Mouse (Mus musculus) limb, embryonic 15.5 days (tissue): ENCODE results near the gene Lrp2. TPM values are rescaled to one million over a fixed set of nuclear protein-coding genes. Genes with fewer than 3 reads are reported as not detected.

Experiments used
- ATAC-seq: fragments of 200-750 bp; cut with Nextera tagmentation; 2 replicates; pipeline ENCODE4 v1.8.0; 2017; ENCODE audit warnings: low read depth, moderate TSS enrichment; ENCODE audit not compliant: insufficient number of reproducible peaks, low FRiP score, low TSS enrichment
- H3K27ac ChIP-seq: fragments of 300-500 bp; sonication (generic); 2 replicates; pipeline ENCODE4 v1.5.1; 2015; ENCODE audit warnings: moderate library complexity, mild to moderate bottlenecking, inconsistent platforms
- H3K27me3 ChIP-seq: fragments of 300-500 bp; sonication (generic); 2 replicates; pipeline ENCODE4 v1.6.1; 2015; ENCODE audit warnings: inconsistent platforms
- H3K36me3 ChIP-seq: fragments of 300-500 bp; sonication (generic); 2 replicates; pipeline ENCODE4 v1.6.1; 2015; ENCODE audit warnings: inconsistent platforms
- H3K4me1 ChIP-seq: fragments of 300-500 bp; sonication (generic); 2 replicates; pipeline ENCODE4 v1.6.1; 2015; ENCODE audit warnings: inconsistent platforms
- H3K4me2 ChIP-seq: fragments of 300-500 bp; sonication (generic); 2 replicates; pipeline ENCODE4 v1.6.1; 2015; ENCODE audit warnings: mild to moderate bottlenecking, inconsistent platforms
- H3K4me3 ChIP-seq: fragments of 300-500 bp; sonication (generic); 2 replicates; pipeline ENCODE4 v1.5.1; 2015; ENCODE audit warnings: mild to moderate bottlenecking, inconsistent platforms
- H3K9ac ChIP-seq: fragments of 300-500 bp; sonication (generic); 2 replicates; pipeline ENCODE4 v1.6.1; 2015; ENCODE audit warnings: inconsistent platforms
- H3K9me3 ChIP-seq: fragments of 300-500 bp; sonication (generic); 2 replicates; pipeline ENCODE4 v1.6.1; 2016; ENCODE audit warnings: inconsistent platforms
- WGBS: fragments of 180-500 bp; shearing (Covaris S2); methylation state at CpG from one replicate; pipeline ENCODE4 v1.1.7; 2015; 5-methylcytosine and 5-hydroxymethylcytosine counted together
- polyA plus RNA-seq: library from polyadenylated mRNA; unstranded; fragments of >200 nt; fragmentation: Nextera tagmentation; extraction: Ambion mirVana; gene quantifications from 2 replicates; pipeline ENCODE4 v1.2.1, GENCODE M21; 2015

The Lrp2 gene
- polyA plus RNA-seq, 1 experiment from 2014 or later, result not detected

DNA sequence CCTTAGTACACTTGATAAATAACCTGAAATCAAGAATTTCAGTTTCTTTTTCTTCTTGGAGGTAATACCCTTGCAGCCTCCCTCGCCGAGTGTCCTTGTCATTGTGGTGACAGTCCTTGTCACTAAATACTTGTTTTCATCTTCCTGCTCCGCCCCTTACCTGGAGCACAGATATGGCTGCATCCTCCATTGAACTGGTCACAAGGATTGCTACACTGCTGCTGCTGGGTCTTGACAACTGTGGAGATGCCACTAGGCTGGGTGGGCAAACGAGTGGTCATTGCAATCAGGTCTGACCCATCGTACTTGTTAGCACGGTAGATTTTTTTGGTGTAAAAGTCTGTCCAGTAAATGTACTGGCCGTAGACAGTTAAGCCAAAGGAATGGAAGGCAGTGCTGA lies 104.9 kb downstream of the Lrp2 start:
- WGBS, result 91% methylated on average over 7 of the region's 7 CpGs
- no peaks in the 10 kb centered on the region for H3K27me3 ChIP-seq
- ATAC-seq, result no peak

GRCm38 (mm10) chr2:69479859-69480258 lies 106.0 kb downstream of the Lrp2 start:
- 88% methylated on average over 7 of the region's 7 CpGs for WGBS

More for the DNA sequence above, 104.9 kb downstream of the Lrp2 start:
- Histone ChIP-seq H3K4me2 (no peak overlapping the region), H3K36me3 (no peaks in the 10 kb centered on the region), H3K4me3 (no peak overlapping the region), H3K27ac (no peak overlapping the region), H3K9ac (no peak overlapping the region), H3K9me3 (no peaks in the 10 kb centered on the region), H3K4me1 (no peaks in the 10 kb centered on the region)

GRCm38 (mm10) chr2:69476901-69477300 lies 109.0 kb downstream of the Lrp2 start:
- 76% methylated on average over 7 of the region's 7 CpGs for WGBS
- H3K27ac ChIP-seq, result no peak overlapping the region
- no peak overlapping the region for H3K4me2 ChIP-seq
- ATAC-seq, result no peak
- no peak overlapping the region for H3K9ac ChIP-seq
- no peaks in the 10 kb centered on the region for H3K27me3 ChIP-seq
- H3K4me3 ChIP-seq, result no peak overlapping the region
- H3K36me3 ChIP-seq, result no peaks in the 10 kb centered on the region
- H3K4me1 ChIP-seq, result no peaks in the 10 kb centered on the region
- H3K9me3 ChIP-seq, result no peaks in the 10 kb centered on the region

More at GRCm38 (mm10) chr2:69479859-69480258, 106.0 kb downstream of the Lrp2 start:
- H3K4me2 ChIP-seq, result no peak overlapping the region
- no peak overlapping the region for H3K27ac ChIP-seq
- H3K9me3 ChIP-seq, result no peaks in the 10 kb centered on the region
- no peaks in the 10 kb centered on the region for H3K4me1 ChIP-seq
- H3K36me3 ChIP-seq, result no peaks in the 10 kb centered on the region
- H3K27me3 ChIP-seq, result no peaks in the 10 kb centered on the region
- H3K9ac ChIP-seq, result no peak overlapping the region
- no peak overlapping the region for H3K4me3 ChIP-seq
- ATAC-seq, result no peak

DNA sequence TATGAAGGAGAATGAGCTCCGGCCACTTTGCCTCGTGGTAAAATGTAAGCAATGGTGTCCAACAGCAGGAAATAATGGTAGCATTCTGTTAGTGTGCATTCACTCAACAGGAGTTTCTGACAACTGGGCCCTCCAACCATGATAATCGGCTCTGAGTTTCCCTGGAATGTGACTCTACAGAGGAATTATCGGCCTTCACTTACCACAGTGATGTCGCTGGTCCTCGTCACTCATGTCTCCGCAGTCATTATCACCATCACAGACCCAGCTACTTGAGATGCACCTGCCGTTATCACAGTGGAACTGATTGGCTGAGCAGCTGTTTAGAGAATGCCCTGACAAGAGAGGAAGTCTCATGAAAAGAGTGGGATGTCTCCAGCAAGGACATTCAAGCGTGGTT lies 110.7 kb downstream of the Lrp2 start:
- 83% methylated on average over 9 of the region's 9 CpGs for WGBS

GRCm38 (mm10) chr2:69471837-69472236 lies 114.0 kb downstream of the Lrp2 start:
- Histone ChIP-seq H3K9ac (no peak overlapping the region), H3K36me3 (no peaks in the 10 kb centered on the region), H3K4me2 (no peak overlapping the region), H3K4me1 (no peaks in the 10 kb centered on the region), H3K27ac (no peak overlapping the region), H3K4me3 (no peak overlapping the region), H3K9me3 (no peaks in the 10 kb centered on the region), H3K27me3 (no peaks in the 10 kb centered on the region)
- 76% methylated on average over 4 of the region's 4 CpGs for WGBS
- no peak for ATAC-seq

More for the DNA sequence above, 110.7 kb downstream of the Lrp2 start:
- no peak for ATAC-seq
- no peaks in the 10 kb centered on the region for H3K36me3 ChIP-seq
- H3K9me3 ChIP-seq, result no peaks in the 10 kb centered on the region
- no peak overlapping the region for H3K9ac ChIP-seq
- no peak overlapping the region for H3K4me2 ChIP-seq
- H3K4me3 ChIP-seq, result no peak overlapping the region
- H3K4me1 ChIP-seq, result no peaks in the 10 kb centered on the region
- no peak overlapping the region for H3K27ac ChIP-seq
- no peaks in the 10 kb centered on the region for H3K27me3 ChIP-seq

- H3K9me3 ChIP-seq, result no peaks in the 10 kb centered on the region
- no peak overlapping the region for H3K4me3 ChIP-seq
- H3K27me3 ChIP-seq, result no peaks in the 10 kb centered on the region
- no peak overlapping the region for H3K4me2 ChIP-seq
- no peaks in the 10 kb centered on the region for H3K4me1 ChIP-seq
- H3K9ac ChIP-seq, result no peak overlapping the region
- WGBS, result 75% methylated on average over 6 of the region's 6 CpGs
- no peaks in the 10 kb centered on the region for H3K36me3 ChIP-seq
- H3K27ac ChIP-seq, result no peak overlapping the region
- no peak for ATAC-seq
Measured at GRCm38 (mm10) chr2:69463609-69464008, 122.3 kb downstream of the Lrp2 start.

- WGBS, result 90% methylated on average over 17 of the region's 17 CpGs
- ATAC-seq, result no peak
Measured at GRCm38 (mm10) chr2:69459481-69459880, 126.4 kb downstream of the Lrp2 start.

DNA sequence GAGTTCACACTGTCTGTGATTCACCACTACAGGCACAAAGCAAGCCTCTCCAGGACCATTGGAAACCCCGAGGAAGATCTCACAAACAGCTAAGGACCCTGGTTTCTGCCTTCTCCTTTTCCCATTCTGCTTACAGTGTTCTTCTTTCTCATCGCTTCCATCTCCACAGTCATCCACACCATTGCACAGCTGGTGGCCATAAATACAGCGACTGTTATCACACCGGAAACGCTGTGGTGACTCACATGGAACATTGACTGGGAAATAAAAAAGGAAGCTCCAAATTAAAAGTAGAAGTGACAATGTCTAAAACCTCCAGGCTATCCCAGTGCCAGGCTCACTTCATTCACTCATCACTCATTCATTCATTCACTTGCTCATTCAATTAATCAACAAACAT lies 134.7 kb downstream of the Lrp2 start:
- no peak overlapping the region for H3K27ac ChIP-seq
- WGBS, result 74% methylated on average over 5 of the region's 5 CpGs
- no peaks in the 10 kb centered on the region for H3K27me3 ChIP-seq
- no peak overlapping the region for H3K4me3 ChIP-seq
- no peaks in the 10 kb centered on the region for H3K36me3 ChIP-seq
- H3K9ac ChIP-seq, result no peak overlapping the region
- no peaks in the 10 kb centered on the region for H3K4me1 ChIP-seq
- H3K4me2 ChIP-seq, result no peak overlapping the region
- no peak for ATAC-seq
- no peaks in the 10 kb centered on the region for H3K9me3 ChIP-seq

More at GRCm38 (mm10) chr2:69459481-69459880, 126.4 kb downstream of the Lrp2 start:
- no peak overlapping the region for H3K27ac ChIP-seq
- no peak overlapping the region for H3K4me2 ChIP-seq
- H3K36me3 ChIP-seq, result no peaks in the 10 kb centered on the region
- H3K4me1 ChIP-seq, result no peaks in the 10 kb centered on the region
- no peaks in the 10 kb centered on the region for H3K27me3 ChIP-seq
- H3K9me3 ChIP-seq, result no peaks in the 10 kb centered on the region
- H3K9ac ChIP-seq, result no peak overlapping the region
- no peak overlapping the region for H3K4me3 ChIP-seq

- no peaks in the 10 kb centered on the region for H3K9me3 ChIP-seq
- H3K27ac ChIP-seq, result no peak overlapping the region
- no peak overlapping the region for H3K4me3 ChIP-seq
- 83% methylated on average over 4 of the region's 4 CpGs for WGBS
- H3K4me2 ChIP-seq, result no peak overlapping the region
- H3K36me3 ChIP-seq, result no peaks in the 10 kb centered on the region
- H3K4me1 ChIP-seq, result no peaks in the 10 kb centered on the region
- no peak for ATAC-seq
- no peak overlapping the region for H3K9ac ChIP-seq
- H3K27me3 ChIP-seq, result no peaks in the 10 kb centered on the region
Measured at GRCm38 (mm10) chr2:69448581-69448980, 137.3 kb downstream of the Lrp2 start.

DNA sequence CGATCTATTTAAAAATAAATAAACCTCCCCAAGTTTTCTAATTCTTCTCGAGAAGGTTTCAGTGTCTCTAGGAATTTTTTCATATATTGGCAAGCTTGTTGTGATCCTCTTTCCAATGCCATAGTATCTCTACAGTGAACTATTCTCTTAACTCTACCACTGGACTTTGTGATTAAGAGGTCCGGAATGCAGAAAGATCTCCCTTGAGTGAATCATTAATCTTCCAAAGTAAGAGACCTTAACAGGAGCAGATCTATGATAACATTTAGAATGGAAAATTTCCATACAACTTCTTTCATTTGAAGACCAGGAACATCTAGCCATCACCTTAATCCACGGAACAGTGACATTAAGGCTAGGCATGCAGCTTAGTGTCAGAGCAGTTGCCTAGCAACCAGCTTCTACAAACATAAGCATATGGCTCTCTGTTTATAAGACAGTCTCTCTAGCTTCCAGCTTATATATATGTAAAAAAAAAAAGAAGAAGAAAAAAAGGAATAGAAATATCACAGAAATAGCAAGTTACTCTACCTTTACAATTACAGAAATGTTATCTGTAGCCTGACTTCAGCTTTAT lies 139.9 kb downstream of the Lrp2 start:
- H3K27ac ChIP-seq, result no peak overlapping the region
- H3K4me2 ChIP-seq, result no peak overlapping the region
- H3K4me1 ChIP-seq, result no peaks in the 10 kb centered on the region
- no peak for ATAC-seq
- H3K4me3 ChIP-seq, result no peak overlapping the region
- no peaks in the 10 kb centered on the region for H3K9me3 ChIP-seq
- 64% methylated on average over 4 of the region's 4 CpGs for WGBS
- H3K9ac ChIP-seq, result no peak overlapping the region
- no peaks in the 10 kb centered on the region for H3K27me3 ChIP-seq
- H3K36me3 ChIP-seq, result no peaks in the 10 kb centered on the region

DNA sequence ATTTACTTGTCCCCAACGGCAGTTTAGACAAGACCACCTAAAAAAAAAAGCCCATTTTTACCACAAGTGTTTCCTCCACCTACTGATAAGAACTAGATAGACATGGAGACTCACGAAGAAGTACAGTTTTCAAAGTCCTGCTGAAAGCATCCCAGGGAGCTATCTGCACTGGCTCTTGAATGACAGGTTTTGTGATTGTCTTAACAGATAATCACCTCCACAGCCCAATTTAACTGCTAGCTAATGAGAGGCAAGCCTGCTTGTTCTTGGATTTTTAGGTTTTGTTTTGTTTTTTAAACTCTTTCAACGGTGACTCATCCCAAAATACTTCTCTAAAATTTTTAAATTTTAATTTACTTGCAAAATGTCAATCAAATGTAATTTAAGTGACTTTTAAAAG lies 144.2 kb downstream of the Lrp2 start:
- 47% methylated on average over 3 of the region's 3 CpGs for WGBS
- H3K27ac ChIP-seq, result no peak overlapping the region
- no peak for ATAC-seq
- no peak overlapping the region for H3K9ac ChIP-seq
- H3K4me1 ChIP-seq, result no peaks in the 10 kb centered on the region
- no peak overlapping the region for H3K4me3 ChIP-seq
- no peaks in the 10 kb centered on the region for H3K9me3 ChIP-seq
- H3K36me3 ChIP-seq, result no peaks in the 10 kb centered on the region
- no peaks in the 10 kb centered on the region for H3K27me3 ChIP-seq
- H3K4me2 ChIP-seq, result no peak overlapping the region

DNA sequence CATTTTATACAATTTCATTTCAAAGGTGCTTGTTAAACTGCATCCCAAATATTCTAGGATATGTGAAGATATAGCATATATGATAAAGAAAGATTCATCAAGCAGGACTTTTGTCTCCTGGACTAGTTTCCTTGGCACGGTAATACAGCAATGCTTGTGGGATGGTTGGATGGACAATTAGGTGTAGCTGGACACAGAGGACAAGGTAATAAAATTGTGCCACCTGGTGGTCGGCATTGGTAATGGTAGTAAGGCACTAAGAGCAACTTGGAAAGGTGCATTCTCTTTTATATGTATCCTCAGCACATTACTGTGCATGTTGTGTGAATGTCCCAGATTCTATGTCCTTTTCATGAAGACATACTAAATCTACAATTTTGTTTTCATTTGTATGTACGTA lies 157.7 kb downstream of the Lrp2 start:
- no peaks in the 10 kb centered on the region for H3K27me3 ChIP-seq
- 33% methylated on average over 3 of the region's 3 CpGs for WGBS
- H3K9ac ChIP-seq, result no peak overlapping the region
- H3K27ac ChIP-seq, result no peak overlapping the region
- H3K4me1 ChIP-seq, result no peaks in the 10 kb centered on the region
- no peak overlapping the region for H3K4me3 ChIP-seq
- ATAC-seq, result no peak
- H3K9me3 ChIP-seq, result no peaks in the 10 kb centered on the region
- no peak overlapping the region for H3K4me2 ChIP-seq
- H3K36me3 ChIP-seq, result no peaks in the 10 kb centered on the region

DNA sequence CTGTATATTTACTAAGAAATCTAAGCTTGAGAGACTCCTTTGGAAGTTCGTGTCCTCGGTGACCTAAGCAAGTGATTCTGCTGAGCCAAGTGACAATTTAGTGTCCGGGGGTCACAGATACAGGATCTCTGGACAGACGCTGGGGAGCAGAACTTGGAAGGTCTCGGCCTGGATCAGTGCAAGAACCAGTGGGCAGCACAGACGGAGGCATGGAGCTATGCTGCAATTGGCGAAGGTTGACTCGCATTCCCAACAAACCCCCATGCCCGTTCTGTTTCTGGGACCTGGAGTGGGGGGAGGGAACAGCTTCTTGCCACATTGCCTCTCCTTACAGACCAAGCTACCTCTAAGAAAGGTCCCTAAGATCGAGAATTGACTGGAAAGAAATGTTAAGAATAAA lies 158.7 kb downstream of the Lrp2 start:
- WGBS, result 77% methylated on average over 10 of the region's 10 CpGs
- Histone ChIP-seq H3K9ac (no peak overlapping the region), H3K27me3 (no peaks in the 10 kb centered on the region), H3K27ac (no peak overlapping the region), H3K4me3 (no peak overlapping the region), H3K9me3 (no peaks in the 10 kb centered on the region), H3K36me3 (no peaks in the 10 kb centered on the region), H3K4me1 (no peaks in the 10 kb centered on the region), H3K4me2 (no peak overlapping the region)
- no peak for ATAC-seq
